Mouse (Mus musculus): Measurements from ENCODE around the gene Zfp536.

DNA sequence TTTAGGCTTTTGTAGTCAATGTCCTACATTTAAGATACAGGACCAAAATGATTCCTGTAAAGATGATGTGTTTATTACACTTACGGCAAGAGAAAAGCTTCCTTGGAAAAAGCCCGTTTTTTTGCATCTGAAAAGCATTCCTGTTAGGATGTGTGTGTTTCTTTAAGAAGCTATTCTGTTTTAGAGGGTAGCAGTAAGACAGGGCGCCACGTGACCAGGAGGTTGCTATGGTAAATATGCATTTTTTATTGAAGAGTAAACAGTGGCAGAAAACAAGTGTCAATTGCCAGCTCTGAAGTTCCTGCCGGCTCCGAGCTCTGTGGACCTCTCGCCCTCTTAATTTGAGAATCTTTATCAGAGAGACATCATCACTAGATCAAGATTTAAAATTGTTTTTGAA, 267.9 kb downstream of the Zfp536 start:
- no peak for TF ChIP-seq CTCF (IDR thresholded peaks at IDR 0.05; ENCODE audit: extremely low read depth, insufficient read length, insufficient replicate concordance, low read depth, low read length)
- TF ChIP-seq POLR2A (IDR thresholded peaks at IDR 0.05; ENCODE audit: low read depth, low read length) = no peak
